Mouse (Mus musculus): Measurements from ENCODE around the gene Gm15013.
"Not testable (repeated sequence)": the region's sequence is repeated elsewhere in the genome, so short reads cannot be mapped to it uniquely, and the experiment has no call there.

The Gm15013 gene

DNA sequence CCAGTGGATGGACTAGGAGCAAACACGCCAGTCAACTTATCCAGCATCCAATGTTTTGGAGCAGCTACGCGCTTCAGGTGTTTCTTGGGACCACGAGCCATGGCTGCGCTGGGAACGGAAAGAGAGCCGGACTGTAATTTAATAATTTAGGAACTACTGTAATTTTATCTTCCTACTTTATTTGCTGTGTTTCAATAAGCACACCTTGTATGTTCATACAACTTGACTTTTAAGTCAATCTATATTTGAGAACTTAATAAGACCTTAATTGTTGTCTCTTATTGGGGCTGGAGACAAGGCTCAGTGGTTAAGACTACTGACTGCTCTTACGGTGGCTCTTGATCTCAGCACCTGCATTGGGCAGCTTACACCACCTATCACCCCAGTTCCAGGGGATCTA lies at the start of gene Gm15013:
Gene Gm15013, minus strand, starts transcription at position 101 of the 400 bp plus-strand sequence.
- no peak for DNase-seq (ENCODE audit: low read depth, low spot score)

DNA sequence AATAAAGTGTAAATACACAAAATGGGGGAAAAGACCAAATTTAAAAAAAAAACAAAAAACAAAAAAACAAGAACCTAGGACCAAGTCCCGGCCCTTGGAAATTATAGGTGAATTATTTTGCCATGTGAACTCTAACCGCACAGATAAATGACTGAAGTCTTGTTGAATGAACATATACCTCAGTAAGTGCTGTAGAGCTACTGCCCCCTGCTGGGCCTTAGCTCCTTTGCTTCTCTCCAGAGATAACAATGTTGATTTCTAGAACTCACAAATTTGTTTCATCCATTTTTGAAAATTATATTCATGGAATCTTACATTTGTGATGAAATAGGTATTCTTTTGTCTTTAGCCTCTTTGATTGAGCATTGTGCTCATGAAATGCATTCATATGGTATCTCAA lies 48.3 kb upstream of the Gm15013 start:
- DNase-seq (ENCODE audit: low read depth, low spot score), result no peak

DNA sequence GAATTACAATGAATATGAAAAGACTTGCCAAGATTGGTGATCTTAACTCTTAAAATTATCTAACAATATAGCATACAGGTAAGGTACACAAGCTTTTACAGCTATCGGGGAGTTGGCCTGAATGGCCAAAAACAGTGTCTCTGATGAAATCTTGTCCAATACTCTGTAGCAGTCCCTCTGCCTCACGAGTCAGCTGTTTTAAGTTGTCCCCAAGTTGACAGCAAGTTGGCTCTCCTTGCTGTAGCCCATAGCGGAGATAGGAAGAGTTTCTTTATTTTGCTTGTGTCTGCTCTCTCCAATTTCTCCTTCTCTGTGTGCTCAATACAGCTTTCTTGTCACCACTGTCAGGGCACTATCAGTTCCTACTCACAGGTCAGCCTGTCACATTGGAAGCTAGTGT lies 44.4 kb upstream of the Gm15013 start:
- not testable (repeated sequence) for DNase-seq (ENCODE audit: low read depth, low spot score)

DNA sequence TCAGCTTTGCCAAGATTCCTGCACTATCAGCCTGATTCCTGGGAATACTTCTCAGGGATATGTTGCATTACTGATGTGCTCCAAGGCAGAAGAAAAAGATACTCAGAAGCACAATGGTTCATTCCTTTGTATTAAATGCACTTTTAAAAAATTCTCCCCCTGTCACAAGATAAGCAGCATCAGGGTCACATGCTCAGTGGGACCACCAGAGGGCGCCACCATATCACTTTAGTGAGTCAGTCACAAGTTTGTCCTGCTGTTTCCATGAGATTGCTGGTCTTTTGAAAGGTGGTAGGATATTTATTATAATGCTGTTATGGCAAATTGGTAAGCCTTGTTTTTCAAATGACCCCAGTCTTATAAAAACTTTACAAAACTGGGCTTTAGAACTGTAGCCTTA lies 37.6 kb upstream of the Gm15013 start:
- DNase-seq (ENCODE audit: low read depth, low spot score), result peak; percentile 48

DNA sequence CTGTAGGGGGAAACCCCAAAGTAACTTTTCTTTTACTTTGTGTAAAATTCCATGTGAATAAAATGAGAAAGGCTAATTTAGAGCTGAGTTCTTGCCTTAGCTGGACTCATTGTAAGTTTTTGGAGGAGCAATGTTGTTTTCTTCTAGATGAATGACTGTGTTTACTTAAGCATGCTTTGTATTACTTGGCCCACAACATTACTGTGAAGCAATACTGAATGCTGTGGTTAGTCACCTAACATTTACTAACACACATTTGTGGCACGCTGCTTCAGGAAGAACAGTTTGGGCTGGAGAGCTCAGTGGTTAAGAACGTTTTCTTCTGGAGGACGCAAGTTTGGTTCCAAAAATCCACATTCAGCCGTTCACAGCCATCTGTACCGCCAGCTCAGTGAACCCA lies 22.8 kb upstream of the Gm15013 start:
- DNase-seq (ENCODE audit: low read depth, low spot score), result no peak

DNA sequence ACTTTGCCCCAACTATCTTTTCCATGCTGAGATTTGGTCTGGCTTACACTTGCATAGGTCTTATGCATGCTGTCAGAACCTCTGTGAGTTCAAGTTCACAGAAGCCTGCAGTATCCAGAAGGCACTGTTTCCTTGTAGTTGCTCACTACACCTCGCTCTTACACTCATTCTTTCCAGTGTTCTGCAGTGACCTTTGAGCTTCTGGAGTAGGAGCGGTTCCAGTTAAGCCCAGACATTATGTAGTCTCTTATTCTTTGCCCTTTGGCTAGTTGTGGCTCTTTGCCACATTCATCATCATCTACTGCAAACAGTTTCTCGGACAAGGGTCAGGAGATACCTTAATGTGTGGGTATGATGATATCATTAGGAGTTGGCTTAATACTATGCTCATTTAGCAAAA lies 16.3 kb upstream of the Gm15013 start:
- no peak for DNase-seq (ENCODE audit: low read depth, low spot score)

DNA sequence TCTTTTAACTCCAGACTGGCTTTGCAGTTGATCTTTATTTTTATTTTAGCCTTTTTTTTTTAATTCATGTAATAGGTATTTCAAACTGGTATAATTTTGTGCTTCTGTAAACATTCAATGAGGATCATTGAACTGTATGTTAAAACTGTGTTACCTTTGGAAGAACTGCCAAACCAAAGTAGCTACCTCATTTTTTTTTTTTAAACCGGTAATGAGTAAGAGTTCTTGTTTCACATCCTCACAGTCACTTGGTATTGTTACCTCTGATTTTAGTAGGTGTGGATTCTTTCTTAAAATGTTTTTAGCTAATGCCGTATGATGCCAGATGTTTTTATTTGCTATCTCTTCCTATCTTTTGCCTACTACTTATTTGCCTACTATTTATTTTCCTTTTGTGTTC lies 8.1 kb upstream of the Gm15013 start:
- DNase-seq (ENCODE audit: low read depth, low spot score), result no peak

DNA sequence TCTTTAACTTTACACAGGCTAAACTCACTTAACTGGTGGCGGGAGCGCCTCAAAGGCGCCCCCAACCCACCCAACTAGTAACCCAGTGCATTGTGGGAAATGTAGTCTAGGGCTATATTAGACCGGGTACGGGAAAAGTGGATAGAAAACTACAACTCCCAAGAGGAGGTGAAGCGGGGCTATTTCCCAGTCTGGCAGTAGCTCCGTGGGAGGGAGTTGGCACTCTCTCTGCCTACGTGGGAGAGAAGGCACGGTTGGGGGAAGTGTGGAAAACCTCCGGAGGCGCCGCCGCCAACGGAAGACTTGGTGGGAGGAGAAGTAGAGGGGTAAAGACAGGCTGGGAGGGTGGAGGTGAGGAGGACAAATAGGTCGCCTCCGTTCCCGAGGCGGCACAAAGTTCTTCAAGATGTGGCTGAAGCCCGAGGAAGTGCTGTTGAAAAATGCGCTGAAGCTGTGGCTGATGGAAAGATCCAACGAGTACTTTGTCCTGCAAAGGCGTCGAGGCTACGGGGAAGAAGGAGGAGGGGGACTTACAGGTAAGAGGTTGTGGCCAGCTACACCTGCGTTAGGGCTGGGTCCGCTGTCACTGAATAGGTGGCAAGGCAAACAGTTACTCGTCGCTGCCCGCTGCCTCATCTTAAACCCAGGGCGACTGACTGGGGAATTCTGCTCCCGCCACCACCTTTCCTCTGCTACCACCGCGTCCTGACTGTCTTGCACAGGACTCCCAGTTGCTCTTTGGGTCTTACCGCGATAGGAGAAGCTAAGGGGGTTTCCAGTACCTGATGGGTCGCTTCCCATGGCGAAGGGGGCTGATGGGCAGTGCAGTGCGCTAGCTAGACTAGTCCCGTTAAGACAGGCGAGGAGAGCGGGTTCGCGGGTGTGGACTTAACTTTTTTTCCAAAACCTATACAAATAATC lies 29.2 kb downstream of the Gm15013 start, which contains the start of gene Tbc1d8b:
Gene Tbc1d8b, plus strand, starts transcription at position 222 of the 921 bp plus-strand sequence.
- DNase-seq (ENCODE audit: low read depth, low spot score), result peak; percentile 87

DNA sequence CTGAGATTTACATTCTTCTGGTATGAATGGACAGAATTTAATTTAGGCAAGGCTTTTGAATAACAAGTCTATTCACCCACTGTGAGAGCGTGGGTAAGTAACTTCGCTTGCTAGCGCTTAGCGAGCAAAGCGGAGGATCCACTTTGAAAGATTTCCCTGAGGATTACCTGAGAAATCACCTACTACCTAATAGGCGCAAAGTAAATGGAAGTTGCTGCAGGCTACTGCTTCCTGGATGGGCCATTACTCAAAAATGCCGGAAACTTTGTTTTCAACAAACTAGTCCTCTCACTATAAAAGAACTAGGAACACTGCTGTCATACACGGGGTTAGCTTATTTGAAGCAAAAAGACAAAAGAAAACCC lies 29.9 kb downstream of the Gm15013 start:
- no peak for DNase-seq (ENCODE audit: low read depth, low spot score)

DNA sequence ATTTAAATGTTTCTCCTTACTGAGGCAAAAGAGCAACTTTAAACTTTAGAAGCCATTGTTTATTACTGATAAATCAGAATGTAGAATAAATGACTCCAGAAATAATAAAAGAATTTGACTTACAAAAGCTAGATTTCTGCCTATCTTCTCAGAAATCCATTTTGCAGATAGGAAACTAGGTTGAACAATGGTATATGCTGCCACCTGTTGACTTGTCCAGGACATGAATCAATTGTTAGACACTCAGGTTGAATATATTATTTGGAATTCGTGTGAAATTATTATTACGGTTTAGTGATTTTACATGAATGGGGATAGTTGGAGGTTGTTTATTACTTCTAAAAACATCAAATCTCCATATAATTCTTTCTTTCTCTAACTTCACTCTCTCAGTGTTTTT lies 48.5 kb downstream of the Gm15013 start:
- no peak for DNase-seq (ENCODE audit: low read depth, low spot score)
